Mouse (Mus musculus): ENCODE data around the gene Prkx. TPM values are rescaled to one million over a fixed set of nuclear protein-coding genes. Genes with fewer than 3 reads are reported as not detected.

Gene Prkx
- polyA plus RNA-seq, 1 experiment from 2014 or later: 8.4 TPM

Other genes with a start within 250 kb of the Prkx start
- not detected in 2 replicates for gene Pbsn, start 57.3 kb upstream of the Prkx start, polyA plus RNA-seq (2015; fragmentation: Nextera tagmentation; extraction: Ambion mirVana)
- not detected in 2 replicates for gene Gm14744, start 68.5 kb upstream of the Prkx start, polyA plus RNA-seq (2015; fragmentation: Nextera tagmentation; extraction: Ambion mirVana)
- not detected in 2 replicates for gene 5430402E10Rik, start 128.8 kb upstream of the Prkx start, polyA plus RNA-seq (2015; fragmentation: Nextera tagmentation; extraction: Ambion mirVana)

All from intestine, embryonic 16.5 days (tissue).